Mouse (Mus musculus): ENCODE measurements around the gene Nucb1. TPM values are rescaled to one million over a fixed set of nuclear protein-coding genes. Genes with fewer than 3 reads are reported as not detected.

The Nucb1 gene
- polyA plus RNA-seq, 1 experiment from 2014 or later = 238 TPM

DNA sequence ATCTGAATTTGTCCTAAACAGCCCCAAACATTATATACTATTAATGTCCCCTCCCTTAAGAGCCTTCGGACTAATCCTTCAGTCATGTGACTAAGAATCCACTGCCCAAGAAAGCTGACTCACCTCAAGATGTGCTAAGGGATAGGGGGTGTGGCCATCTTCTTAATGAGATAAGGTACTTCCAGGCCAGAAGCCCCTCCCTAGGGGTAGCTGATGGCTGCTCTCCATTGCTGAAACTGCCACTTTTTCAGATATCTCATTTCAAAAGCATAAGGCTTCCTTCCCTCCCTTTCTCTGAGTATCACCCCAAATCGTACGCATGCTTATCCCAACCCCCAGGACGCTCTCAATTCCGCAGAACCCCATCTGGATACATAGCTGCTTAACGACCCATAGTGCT, 1.6 kb downstream of the Nucb1 start:
- 82% methylated on average over 6 of the region's 6 CpGs for WGBS
- peak overlapping the region; percentile 98 for H3K4me2 ChIP-seq
- no peak for ATAC-seq (ENCODE audit: borderline replicate concordance, extremely low read depth, low FRiP score, low TSS enrichment)

DNA sequence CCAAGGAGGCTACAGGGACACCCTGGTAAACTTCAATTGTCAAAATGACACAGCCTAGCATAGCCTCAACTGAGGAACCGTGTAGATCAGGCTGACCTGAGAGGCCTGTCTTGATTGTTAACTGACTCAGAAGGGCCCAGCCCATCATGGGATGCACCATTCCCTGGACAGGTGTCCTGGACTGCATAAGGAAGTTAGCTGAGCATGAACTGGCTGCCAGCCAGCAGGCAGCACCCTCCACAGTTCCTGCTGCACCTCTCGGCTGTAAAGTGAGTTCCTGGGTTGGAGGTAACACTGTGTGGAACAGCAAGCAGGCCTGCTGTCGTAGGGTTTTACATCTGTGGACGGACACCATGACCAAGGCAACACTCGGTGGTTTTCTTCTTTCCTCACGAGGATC, 2.6 kb downstream of the Nucb1 start:
- no peaks in the 10 kb centered on the region for H3K27me3 ChIP-seq
- H3K9me3 ChIP-seq = no peaks in the 10 kb centered on the region
- no peak for ATAC-seq (ENCODE audit: borderline replicate concordance, extremely low read depth, low FRiP score, low TSS enrichment)
- H3K4me3 ChIP-seq = no peak overlapping the region
- H3K27ac ChIP-seq = no peak overlapping the region
- peaks cover 15% of the 10 kb centered on the region for H3K4me1 ChIP-seq
- H3K36me3 ChIP-seq = peaks cover 17% of the 10 kb centered on the region; the same call in 1 of the 2 replicates
- no peak overlapping the region for H3K9ac ChIP-seq
- WGBS = 84% methylated on average over 6 of the region's 6 CpGs
- no peak overlapping the region for H3K4me2 ChIP-seq

More for the DNA sequence above, 1.6 kb downstream of the Nucb1 start:
- no peaks in the 10 kb centered on the region for H3K27me3 ChIP-seq
- peaks cover 15% of the 10 kb centered on the region for H3K4me1 ChIP-seq
- H3K36me3 ChIP-seq = peaks cover 11% of the 10 kb centered on the region; the same call in 1 of the 2 replicates
- H3K9me3 ChIP-seq = no peaks in the 10 kb centered on the region
- peak overlapping the region; percentile 81; the same call in 1 of the 2 replicates for H3K9ac ChIP-seq
- no peak overlapping the region for H3K27ac ChIP-seq
- 0 out of 2 replicates have a peak overlapping the region, but pooled peaks have one; percentile 82 for H3K4me3 ChIP-seq

DNA sequence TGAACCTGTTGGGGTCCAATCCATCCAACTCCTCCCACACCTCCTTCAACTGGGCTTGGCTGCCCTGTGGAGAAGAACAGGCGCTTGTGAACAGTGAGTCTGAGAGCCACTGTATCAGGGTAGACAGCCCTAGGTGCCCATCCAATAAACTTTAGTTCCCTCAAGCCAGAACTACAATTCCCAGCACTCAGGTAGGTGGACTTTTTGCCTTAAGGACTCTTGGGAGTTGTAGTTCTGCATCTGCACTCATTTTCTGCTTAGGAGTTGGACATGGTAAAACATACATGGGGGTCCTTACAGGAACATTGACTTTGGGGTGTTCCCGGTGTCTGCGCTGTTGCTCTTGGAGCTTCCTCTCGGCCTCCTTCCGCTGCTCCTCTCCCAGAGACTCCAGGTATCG, 11.8 kb downstream of the Nucb1 start:
- no peaks in the 10 kb centered on the region for H3K27me3 ChIP-seq
- H3K36me3 ChIP-seq = peaks cover 83% of the 10 kb centered on the region
- no peaks in the 10 kb centered on the region for H3K9me3 ChIP-seq
- ATAC-seq (ENCODE audit: borderline replicate concordance, extremely low read depth, low FRiP score, low TSS enrichment) = no peak
- no peak overlapping the region for H3K9ac ChIP-seq
- WGBS = 94% methylated on average over 6 of the region's 6 CpGs
- H3K4me3 ChIP-seq = no peak overlapping the region
- no peak overlapping the region for H3K4me2 ChIP-seq
- H3K4me1 ChIP-seq = no peaks in the 10 kb centered on the region
- H3K27ac ChIP-seq = no peak overlapping the region

DNA sequence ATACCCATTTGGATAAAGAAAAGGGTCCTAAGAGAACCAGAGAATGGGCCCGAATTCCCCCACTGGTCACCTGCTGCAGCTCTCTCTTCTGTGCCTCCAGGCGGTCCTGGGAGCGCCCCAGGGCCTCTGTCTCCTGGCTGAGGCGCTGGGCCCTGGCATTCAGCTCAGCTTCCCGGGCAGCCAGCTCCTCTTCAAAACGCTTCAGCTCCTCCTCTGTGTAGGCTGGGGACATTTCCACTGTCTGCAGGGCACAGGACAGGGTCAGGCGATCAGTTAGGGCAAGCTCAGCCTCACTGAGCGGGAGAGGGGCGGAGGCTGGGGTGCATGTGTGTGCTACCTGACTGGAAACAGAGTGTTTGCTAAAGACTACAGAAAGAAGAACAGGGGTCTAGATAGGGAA, 15.7 kb downstream of the Nucb1 start:
- Histone ChIP-seq H3K27me3 (no peaks in the 10 kb centered on the region), H3K4me3 (no peak overlapping the region), H3K9ac (no peak overlapping the region), H3K36me3 (peaks cover 67% of the 10 kb centered on the region), H3K27ac (no peak overlapping the region), H3K4me1 (0 out of 2 replicates have a peak, but pooled peaks cover 10% of the 10 kb centered on the region), H3K9me3 (no peaks in the 10 kb centered on the region), H3K4me2 (no peak overlapping the region)
- no peak for ATAC-seq (ENCODE audit: borderline replicate concordance, extremely low read depth, low FRiP score, low TSS enrichment)
- WGBS = 85% methylated on average over 9 of the region's 9 CpGs

DNA sequence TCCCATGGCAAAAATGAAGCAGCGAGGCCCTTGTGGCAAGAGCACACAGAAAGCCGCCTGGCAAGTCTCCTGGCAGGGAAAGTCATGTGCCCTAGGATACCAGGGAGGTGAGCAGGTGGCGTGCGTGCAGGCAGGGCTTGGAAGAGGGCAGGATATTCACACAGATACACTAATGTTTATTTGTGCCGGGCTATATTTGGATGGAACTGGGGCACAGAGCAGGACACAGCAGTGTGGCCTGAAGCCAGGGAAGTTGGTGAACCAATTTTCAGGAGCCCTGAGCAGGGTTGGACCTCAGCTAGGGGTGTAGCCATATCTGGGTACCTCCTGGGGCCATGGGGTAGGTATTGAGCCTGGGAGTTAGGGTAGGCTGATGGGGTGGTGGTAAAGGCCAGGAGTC, 17.3 kb downstream of the Nucb1 start:
- Histone ChIP-seq H3K27me3 (no peaks in the 10 kb centered on the region), H3K36me3 (peaks cover 51% of the 10 kb centered on the region), H3K9ac (no peak overlapping the region), H3K4me1 (peaks cover 14% of the 10 kb centered on the region; the same call in 1 of the 2 replicates), H3K4me3 (no peak overlapping the region), H3K27ac (no peak overlapping the region), H3K9me3 (no peaks in the 10 kb centered on the region), H3K4me2 (no peak overlapping the region)
- whole genome bisulfite sequencing = 84% methylated on average over 5 of the region's 5 CpGs
- ATAC-seq (ENCODE audit: borderline replicate concordance, extremely low read depth, low FRiP score, low TSS enrichment) = no peak

DNA sequence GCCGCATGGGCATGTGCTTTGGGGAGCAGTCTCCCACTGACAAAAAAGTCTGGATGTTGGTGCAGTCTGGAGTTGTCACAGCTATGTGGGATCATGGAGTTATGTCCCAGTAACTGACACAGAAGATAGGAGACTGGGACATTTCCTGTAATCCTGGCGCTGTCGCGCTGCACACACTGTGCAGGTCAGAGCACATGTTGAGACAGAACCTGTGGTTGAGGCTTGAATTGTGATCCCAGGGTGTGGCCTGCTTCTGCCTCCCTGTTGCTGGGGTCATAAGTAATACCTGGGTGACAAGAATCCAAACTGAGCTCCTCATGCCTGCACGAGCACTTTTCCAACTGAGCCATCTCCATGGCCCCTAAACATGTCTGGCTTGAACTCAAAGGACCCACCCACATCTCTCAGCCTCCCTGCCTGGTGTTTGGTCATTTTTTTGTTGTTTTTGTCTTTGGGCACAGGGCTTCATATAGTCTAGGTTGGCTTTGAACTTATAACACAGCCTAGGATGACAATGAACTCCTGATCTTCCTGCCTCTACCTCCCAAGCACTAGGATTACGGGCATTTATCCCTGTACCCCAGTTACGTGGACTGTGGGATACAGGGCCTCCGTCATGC, 17.9 kb downstream of the Nucb1 start:
- H3K4me1 ChIP-seq = peaks cover 14% of the 10 kb centered on the region; the same call in 1 of the 2 replicates
- H3K9ac ChIP-seq = no peak overlapping the region
- H3K4me2 ChIP-seq = no peak overlapping the region
- H3K9me3 ChIP-seq = no peaks in the 10 kb centered on the region
- ATAC-seq (ENCODE audit: borderline replicate concordance, extremely low read depth, low FRiP score, low TSS enrichment) = no peak
- H3K36me3 ChIP-seq = peaks cover 45% of the 10 kb centered on the region
- no peak overlapping the region for H3K4me3 ChIP-seq
- WGBS = 93% methylated on average over 8 of the region's 8 CpGs
- H3K27ac ChIP-seq = no peak overlapping the region
- no peaks in the 10 kb centered on the region for H3K27me3 ChIP-seq

DNA sequence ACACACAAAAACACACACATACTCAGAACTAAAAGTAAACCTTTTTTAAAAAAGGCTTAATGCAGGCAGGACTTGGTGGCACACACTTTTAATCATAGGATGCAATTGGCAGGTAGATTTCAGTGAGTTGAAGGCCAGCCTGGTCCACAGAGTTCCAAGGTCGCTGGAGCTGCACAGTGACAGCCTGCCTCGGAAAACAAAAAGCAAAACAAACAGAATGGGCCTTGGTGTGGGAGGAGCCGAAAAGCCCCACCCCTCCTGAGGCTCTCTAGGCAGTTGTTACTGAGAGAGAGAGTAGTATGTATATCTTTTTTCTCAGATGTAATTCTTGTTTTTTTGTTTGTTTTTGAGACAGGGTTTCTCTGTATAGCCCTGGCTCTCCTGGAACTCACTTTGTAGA, 18.9 kb downstream of the Nucb1 start:
- Histone ChIP-seq H3K27ac (no peak overlapping the region), H3K4me3 (no peak overlapping the region), H3K4me2 (no peak overlapping the region), H3K9me3 (no peaks in the 10 kb centered on the region), H3K36me3 (peaks cover 37% of the 10 kb centered on the region), H3K4me1 (peaks cover 14% of the 10 kb centered on the region; the same call in 1 of the 2 replicates), H3K9ac (no peak overlapping the region), H3K27me3 (no peaks in the 10 kb centered on the region)
- 13% methylated on average over 3 of the region's 3 CpGs for WGBS
- no peak for ATAC-seq (ENCODE audit: borderline replicate concordance, extremely low read depth, low FRiP score, low TSS enrichment)

DNA sequence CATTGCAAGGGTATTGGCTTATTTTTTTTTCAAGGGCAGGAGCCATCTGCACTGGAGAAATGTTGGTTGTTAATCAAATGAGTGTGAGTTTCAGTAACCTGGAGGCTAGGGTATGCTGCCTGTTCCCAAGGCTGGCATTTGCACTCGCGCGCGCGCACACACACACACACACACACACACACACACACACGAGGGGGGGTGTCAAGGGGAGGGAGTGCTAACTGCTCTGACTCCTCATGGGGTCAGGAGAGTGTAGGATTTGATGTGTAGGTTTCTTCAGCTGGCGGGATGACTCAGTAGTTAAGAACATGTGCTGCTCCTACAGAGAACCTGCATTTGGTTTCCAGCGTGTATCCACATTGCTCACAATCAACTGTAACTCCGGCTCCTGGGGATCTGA, 19.4 kb downstream of the Nucb1 start:
- Histone ChIP-seq H3K4me2 (no peak overlapping the region), H3K36me3 (peaks cover 33% of the 10 kb centered on the region), H3K4me3 (no peak overlapping the region), H3K4me1 (peaks cover 14% of the 10 kb centered on the region; the same call in 1 of the 2 replicates), H3K9me3 (no peaks in the 10 kb centered on the region), H3K27me3 (no peaks in the 10 kb centered on the region), H3K9ac (no peak overlapping the region), H3K27ac (no peak overlapping the region)
- 44% methylated on average over 9 of the region's 9 CpGs for WGBS
- ATAC-seq (ENCODE audit: borderline replicate concordance, extremely low read depth, low FRiP score, low TSS enrichment) = no peak

DNA sequence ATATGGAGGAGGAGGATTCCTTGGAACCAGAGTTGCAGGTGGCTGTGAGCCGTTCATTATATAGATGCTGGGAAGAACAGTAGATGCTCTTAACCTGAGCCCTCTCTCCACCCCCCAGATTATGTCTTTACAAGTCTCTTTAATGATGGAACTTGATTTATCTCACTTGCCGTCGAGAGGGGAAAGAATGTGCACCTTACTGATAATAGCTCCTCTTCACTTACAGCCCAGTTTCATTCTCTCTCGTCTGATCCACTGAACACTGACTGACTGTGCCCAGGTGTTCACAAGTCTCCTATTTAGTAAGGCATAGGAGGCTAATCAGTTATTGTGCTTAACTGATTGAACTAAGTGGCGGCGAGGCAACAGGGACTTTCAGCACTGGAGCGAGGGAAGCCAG, 20.6 kb downstream of the Nucb1 start:
- Histone ChIP-seq H3K36me3 (peaks cover 22% of the 10 kb centered on the region), H3K4me3 (no peak overlapping the region), H3K4me2 (no peak overlapping the region), H3K4me1 (peaks cover 14% of the 10 kb centered on the region; the same call in 1 of the 2 replicates), H3K27ac (no peak overlapping the region), H3K27me3 (no peaks in the 10 kb centered on the region), H3K9ac (no peak overlapping the region), H3K9me3 (no peaks in the 10 kb centered on the region)
- ATAC-seq (ENCODE audit: borderline replicate concordance, extremely low read depth, low FRiP score, low TSS enrichment) = no peak
- 68% methylated on average over 7 of the region's 7 CpGs for WGBS

DNA sequence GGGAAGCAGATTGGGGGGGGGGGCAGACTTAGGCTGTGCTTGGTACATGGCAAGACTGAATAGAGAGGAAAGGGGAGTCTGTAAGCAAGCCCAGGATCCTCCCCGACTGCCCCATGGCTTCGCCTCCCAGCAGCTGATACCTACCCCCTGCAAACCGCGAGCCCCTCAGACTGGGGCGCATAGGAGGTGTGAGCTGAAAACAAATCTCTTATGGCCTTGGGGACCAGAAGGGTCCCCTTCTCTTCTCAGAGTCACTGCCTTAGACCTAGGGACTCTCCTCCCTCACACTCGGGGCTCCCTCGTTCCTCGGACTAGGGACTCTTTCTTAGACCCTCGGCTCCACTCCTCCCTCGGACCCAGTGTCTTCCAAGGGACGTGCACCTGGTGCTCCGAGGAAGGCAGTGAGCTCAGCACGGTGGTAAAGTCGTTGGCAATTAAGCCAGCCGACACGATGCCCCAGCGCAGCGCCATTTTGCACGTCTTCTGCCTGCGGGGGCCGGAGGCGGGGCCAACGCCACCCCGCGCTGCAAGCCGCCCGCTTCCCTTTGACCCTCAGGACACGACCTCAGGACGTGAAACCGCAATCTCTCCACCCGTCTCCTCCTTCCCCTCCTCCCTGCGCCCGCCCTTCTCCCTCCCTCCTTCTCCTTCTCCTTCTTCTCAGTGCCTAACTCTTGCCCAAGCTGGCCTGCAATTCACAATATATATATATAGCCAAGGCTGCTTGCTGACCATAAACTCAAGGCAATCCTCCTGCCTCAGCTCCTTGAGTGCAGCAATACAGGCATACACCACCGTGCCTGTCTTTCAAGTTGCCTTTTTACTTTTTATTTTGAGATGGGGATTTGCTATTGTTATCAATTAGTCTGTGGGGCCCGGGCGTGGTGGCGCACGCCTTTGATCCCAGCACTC, 21.7 kb downstream of the Nucb1 start, which contains the start of gene Dhdh:
Dhdh (minus strand) TSS at position 513 of the 912 bp plus-strand sequence.
- H3K9ac ChIP-seq = peak within 1 kb of the TSS; percentile 52
- peak within 1 kb of the TSS; percentile 57; the same call in 1 of the 2 replicates for H3K27ac ChIP-seq
- no peaks in the 10 kb centered on the region for H3K27me3 ChIP-seq
- peak within 1 kb of the TSS; percentile 82 for H3K4me2 ChIP-seq
- peak; percentile 51; the same call in 1 of the 2 replicates for ATAC-seq (ENCODE audit: borderline replicate concordance, extremely low read depth, low FRiP score, low TSS enrichment)
- peak within 1 kb of the TSS; percentile 50 for H3K4me3 ChIP-seq
- no peaks in the 10 kb centered on the region for H3K9me3 ChIP-seq
- WGBS = 10% methylated on average over 38 of the region's 38 CpGs
- H3K4me1 ChIP-seq = peaks cover 14% of the 10 kb centered on the region; the same call in 1 of the 2 replicates
- peaks cover 11% of the 10 kb centered on the region for H3K36me3 ChIP-seq

DNA sequence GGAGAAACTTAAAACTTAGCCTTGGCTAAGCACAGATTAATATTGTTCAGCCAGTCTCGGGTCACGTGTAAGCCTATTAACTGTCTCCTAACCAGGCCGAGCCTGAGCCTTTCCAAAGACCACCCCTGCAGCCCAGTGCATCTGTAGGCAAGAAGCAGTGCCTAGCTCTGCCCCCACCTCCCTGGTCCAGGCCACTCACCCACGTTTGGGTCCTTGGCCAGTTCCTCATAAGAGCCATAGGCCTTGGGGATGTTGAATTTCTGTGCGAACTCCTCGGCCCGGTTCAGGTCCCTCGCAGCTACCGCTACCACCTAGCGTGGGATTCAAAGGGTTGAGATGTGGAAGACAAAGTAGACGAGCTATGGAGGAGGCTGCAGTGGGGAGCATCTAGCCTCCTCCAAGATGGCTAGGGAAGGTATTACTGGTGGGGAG, 22.3 kb downstream of the Nucb1 start:
- peak overlapping the region; percentile 57; the same call in 1 of the 2 replicates for H3K27ac ChIP-seq
- peak overlapping the region; percentile 52; the same call in 1 of the 2 replicates for H3K9ac ChIP-seq
- no peak for ATAC-seq (ENCODE audit: borderline replicate concordance, extremely low read depth, low FRiP score, low TSS enrichment)
- H3K9me3 ChIP-seq = no peaks in the 10 kb centered on the region
- peak overlapping the region; percentile 82 for H3K4me2 ChIP-seq
- H3K27me3 ChIP-seq = no peaks in the 10 kb centered on the region
- H3K4me3 ChIP-seq = peak overlapping the region; percentile 50
- 39% methylated on average over 11 of the region's 11 CpGs for WGBS
- peaks cover 14% of the 10 kb centered on the region; the same call in 1 of the 2 replicates for H3K4me1 ChIP-seq
- H3K36me3 ChIP-seq = peaks cover 4% of the 10 kb centered on the region; the same call in 1 of the 2 replicates
